Mouse (Mus musculus): ENCODE measurements around the gene Fry.

GRCm38 (mm10) chr5:150372956-150373355 lies 254.5 kb downstream of the Fry start:
- no peak for TF ChIP-seq POLR2A (IDR thresholded peaks at IDR 0.05; ENCODE audit: low read depth, low read length)
- TF ChIP-seq CTCF (IDR thresholded peaks at IDR 0.05; ENCODE audit: borderline replicate concordance, insufficient read depth, low read length) = no peak

All from embryonic fibroblast, embryonic 13.5 days (primary cell).